Mouse (Mus musculus) bone marrow macrophage, adult 2 months (primary cell): ENCODE results near the gene Ttll9. TPM values are rescaled to one million over a fixed set of nuclear protein-coding genes. Genes with fewer than 3 reads are reported as not detected.
A peak's percentile ranks its signal among the peaks of the same experiment; 100 is the strongest.

Experiments used
- H3K27ac ChIP-seq: 2 replicates; pipeline ENCODE4 v1.5.1; 2012; ENCODE audit warnings: low read depth, low read length; ENCODE audit not compliant: insufficient read depth
- H3K4me1 ChIP-seq: 2 replicates; pipeline ENCODE4 v1.6.1; 2012; ENCODE audit warnings: low read length; ENCODE audit not compliant: control insufficient read depth, insufficient read depth
- H3K4me3 ChIP-seq: 2 replicates; pipeline ENCODE4 v1.5.1; 2012; ENCODE audit warnings: mild to moderate bottlenecking, low read length, moderate library complexity; ENCODE audit not compliant: insufficient read depth
- CTCF ChIP-seq: IDR thresholded peaks from 2 replicates; pipeline ENCODE4 v1.5.1; 2012; ENCODE audit warnings: low read depth, mild to moderate bottlenecking, low read length, moderate library complexity
- POLR2A ChIP-seq: IDR thresholded peaks from 2 replicates; pipeline ENCODE4 v1.6.1; 2012; ENCODE audit warnings: mild to moderate bottlenecking, low read depth, low read length, borderline replicate concordance
- polyA plus RNA-seq: library from polyadenylated mRNA; stranded (reverse); fragments of >200 nt; gene quantifications from 2 replicates; pipeline ENCODE4 v1.2.4, GENCODE M21; 2012; ENCODE audit not compliant: missing spikeins, insufficient read depth, insufficient read length

Ttll9 gene
- polyA plus RNA-seq, 1 experiment: not detected

DNA sequence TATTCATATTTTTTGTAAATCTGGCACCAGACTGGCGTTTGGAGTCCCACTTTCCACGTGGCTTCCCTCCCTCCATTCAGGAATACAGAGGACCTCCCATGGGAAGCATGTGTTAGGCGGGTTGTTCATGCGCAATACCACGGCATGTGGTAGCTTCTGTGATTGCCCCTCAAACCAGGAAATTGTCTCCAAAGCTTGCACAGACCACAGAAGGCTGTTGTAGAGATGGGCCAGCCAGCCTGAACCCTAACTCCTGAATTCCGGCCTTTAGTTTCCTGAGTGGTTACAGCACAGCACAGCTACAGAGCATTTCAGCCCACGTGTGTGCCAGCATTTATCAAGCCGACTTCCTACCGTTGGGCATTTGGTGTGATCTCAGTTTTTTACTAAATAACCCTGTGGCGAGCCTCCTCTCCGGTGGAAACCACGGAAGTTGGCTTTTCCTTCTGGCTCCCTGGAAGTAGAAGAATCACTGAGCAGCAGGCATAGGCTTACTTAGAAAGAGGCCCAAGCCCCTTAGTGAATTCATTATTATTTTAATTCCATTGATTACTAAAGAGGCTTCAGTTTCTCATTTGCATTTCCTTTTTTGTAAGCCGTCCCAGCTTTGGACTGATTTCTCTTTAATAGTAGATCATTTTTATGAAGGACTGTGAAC, 41.5 kb downstream of the Ttll9 start:
- no peak for TF ChIP-seq CTCF
- no peak for TF ChIP-seq POLR2A
- H3K4me3 ChIP-seq: no peak overlapping the region
- no peak overlapping the region for H3K27ac ChIP-seq
- no peaks in the 10 kb centered on the region for H3K4me1 ChIP-seq

- no peaks in the 10 kb centered on the region for H3K4me1 ChIP-seq
- no peak overlapping the region for H3K4me3 ChIP-seq
- no peak overlapping the region for H3K27ac ChIP-seq
- TF ChIP-seq POLR2A: no peak
- no peak for TF ChIP-seq CTCF
Measured at GRCm38 (mm10) chr2:153005981-153006380, 43.7 kb downstream of the Ttll9 start.

- H3K4me3 ChIP-seq: no peak overlapping the region
- TF ChIP-seq POLR2A (no peak), CTCF (no peak)
- no peak overlapping the region for H3K27ac ChIP-seq
- peaks cover 5% of the 10 kb centered on the region; the same call in 1 of the 2 replicates for H3K4me1 ChIP-seq
Measured at GRCm38 (mm10) chr2:153009192-153009973, 47.1 kb downstream of the Ttll9 start.

- peak overlapping the region; percentile 99 for H3K4me3 ChIP-seq
- TF ChIP-seq CTCF (no peak), POLR2A (no peak)
- H3K27ac ChIP-seq: no peak overlapping the region
Measured at GRCm38 (mm10) chr2:153013724-153014515, 51.6 kb downstream of the Ttll9 start.

GRCm38 (mm10) chr2:153014758-153015593, 52.7 kb downstream of the Ttll9 start, which contains the start of gene Pdrg1:
Pdrg1 (minus strand) TSS chr2:153015427.
- TF ChIP-seq CTCF: peak; percentile 62
- TF ChIP-seq POLR2A: no peak

More at GRCm38 (mm10) chr2:153013724-153014515, 51.6 kb downstream of the Ttll9 start:
- H3K4me1 ChIP-seq: peaks cover 5% of the 10 kb centered on the region; the same call in 1 of the 2 replicates

GRCm38 (mm10) chr2:153015804-153016203, 53.5 kb downstream of the Ttll9 start:
- TF ChIP-seq POLR2A (no peak), CTCF (no peak)
- H3K4me1 ChIP-seq: peaks cover 5% of the 10 kb centered on the region; the same call in 1 of the 2 replicates
- no peak overlapping the region for H3K27ac ChIP-seq
- H3K4me3 ChIP-seq: no peak overlapping the region

More at GRCm38 (mm10) chr2:153014758-153015593, 52.7 kb downstream of the Ttll9 start, which contains the start of gene Pdrg1:
- H3K4me1 ChIP-seq: peaks cover 5% of the 10 kb centered on the region; the same call in 1 of the 2 replicates
- H3K27ac ChIP-seq: no peak within 1 kb of the TSS
- peak within 1 kb of the TSS; percentile 99 for H3K4me3 ChIP-seq

DNA sequence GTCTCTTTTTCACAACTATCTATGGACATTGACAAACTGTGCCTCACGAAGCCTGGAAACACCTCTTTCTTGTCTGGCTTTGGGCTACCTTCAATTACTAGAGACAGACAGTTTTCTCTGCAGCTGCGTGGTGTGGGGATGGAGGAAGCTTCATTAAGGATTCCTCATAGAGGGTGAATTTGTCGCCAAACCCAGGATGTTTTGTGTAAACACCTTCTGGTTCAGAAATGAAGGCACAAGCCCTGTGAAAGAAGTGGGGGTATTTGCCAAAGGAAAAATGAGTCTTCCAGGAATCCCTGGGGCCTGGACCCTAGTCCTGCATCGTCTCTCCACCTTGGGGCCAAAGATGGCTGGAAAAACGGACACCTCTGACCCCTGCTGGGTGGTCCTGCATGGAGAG, 54.5 kb downstream of the Ttll9 start:
- H3K4me3 ChIP-seq: no peak overlapping the region
- TF ChIP-seq POLR2A (no peak), CTCF (no peak)
- H3K27ac ChIP-seq: no peak overlapping the region
- peaks cover 5% of the 10 kb centered on the region; the same call in 1 of the 2 replicates for H3K4me1 ChIP-seq

DNA sequence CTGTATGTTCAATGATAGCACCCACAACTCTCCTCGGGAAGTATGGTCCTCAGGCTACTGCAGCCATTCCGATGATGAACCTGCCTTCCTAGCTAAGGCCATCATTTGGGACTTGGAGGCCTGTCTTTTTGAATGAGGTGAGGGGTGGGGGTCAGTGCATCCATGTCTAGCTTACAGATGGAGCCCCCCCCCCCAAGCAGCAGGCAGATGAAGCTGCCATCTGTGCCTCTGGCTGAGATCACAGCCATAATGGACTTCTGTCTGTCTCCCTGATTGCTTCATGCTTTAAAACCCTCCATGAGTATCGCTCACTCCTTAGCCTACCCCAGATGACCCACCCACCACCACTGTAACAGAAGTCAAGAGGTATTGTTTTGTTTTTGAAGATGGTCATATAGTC, 57.1 kb downstream of the Ttll9 start:
- no peak for TF ChIP-seq POLR2A
- TF ChIP-seq CTCF: no peak
- H3K4me3 ChIP-seq: no peak overlapping the region

DNA sequence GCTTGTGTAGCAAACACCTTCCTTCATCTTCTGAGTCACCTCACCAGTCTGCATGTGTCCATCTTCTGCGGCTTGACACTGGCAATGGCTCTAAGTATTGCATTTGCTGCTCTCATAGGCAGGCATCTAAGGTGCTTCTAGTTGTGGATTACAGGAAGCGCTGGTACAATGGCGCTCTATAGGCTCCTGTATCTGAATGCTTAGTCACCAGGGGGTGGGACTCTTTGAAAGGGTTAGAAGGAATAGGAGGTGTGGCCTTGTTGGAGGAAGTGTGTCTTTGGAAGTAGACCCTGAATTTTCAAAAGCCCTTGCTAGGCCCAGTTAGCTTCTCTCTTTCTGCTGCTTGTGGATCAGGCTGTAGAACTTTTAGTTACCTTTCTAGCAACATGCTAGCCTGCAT, 58.9 kb downstream of the Ttll9 start:
- H3K4me1 ChIP-seq: no peaks in the 10 kb centered on the region
- no peak for TF ChIP-seq POLR2A
- no peak for TF ChIP-seq CTCF
- no peak overlapping the region for H3K27ac ChIP-seq
- H3K4me3 ChIP-seq: no peak overlapping the region

More for the DNA sequence above, 57.1 kb downstream of the Ttll9 start:
- Histone ChIP-seq H3K4me1 (no peaks in the 10 kb centered on the region), H3K27ac (no peak overlapping the region)
